Mouse (Mus musculus) erythroblast, embryonic 14.5 days (primary cell): ENCODE measurements around the gene Ccm2l.

Experiments
- GATA1 ChIP-seq: IDR thresholded peaks from 2 replicates; pipeline ENCODE4 v1.6.1; 2012; ENCODE audit warnings: low read length, inconsistent platforms, mixed read lengths
- TAL1 ChIP-seq: IDR thresholded peaks from 3 replicates; pipeline ENCODE4 v1.6.1; 2012; ENCODE audit warnings: low read length, inconsistent platforms, mixed read lengths

GRCm38 (mm10) chr2:153021163-153021562 is 44.6 kb upstream of the Ccm2l start:
- TF ChIP-seq TAL1 (no peak), GATA1 (no peak)
